Mouse (Mus musculus) adrenal gland, postnatal 14 days (tissue): ENCODE measurements around the gene Ccdc102a. TPM values are rescaled to one million over a fixed set of nuclear protein-coding genes. Genes with fewer than 3 reads are reported as not detected.

Experiments
- DNase-seq: peaks from one replicate; pipeline ENCODE4 v3.0.0; 2021; ENCODE audit warnings: mixed read lengths
- long read RNA-seq, 2 experiments: library from polyadenylated mRNA; stranded (forward); transcript quantifications; one replicate each; pipeline ENCODE4 v2.0.0; 2021
- total RNA-seq: library from RNA; stranded (reverse); gene quantifications from 2 replicates; pipeline ENCODE4 v1.2.3, GENCODE M21; 2021

The Ccdc102a gene
- total RNA-seq: 8.1 and 10.1 TPM in 2 replicates
- long read RNA-seq, experiment 1, transcript Ccdc102a-201 (9 exons, 2,304 nt): major isoform, 7 of 13 reads
- long read RNA-seq, experiment 1, partial matches to known transcripts: 4 of 13 reads
- long read RNA-seq, experiment 1, other reads (novel, unspliced or antisense): 2 of 13 reads
- long read RNA-seq, experiment 2, transcript Ccdc102a-201 (9 exons, 2,304 nt): major isoform, 9 of 11 reads
- long read RNA-seq, experiment 2, partial matches to known transcripts: 2 of 11 reads
- long read RNA-seq, experiment 2, other reads (novel, unspliced or antisense): 0 of 11 reads

DNA sequence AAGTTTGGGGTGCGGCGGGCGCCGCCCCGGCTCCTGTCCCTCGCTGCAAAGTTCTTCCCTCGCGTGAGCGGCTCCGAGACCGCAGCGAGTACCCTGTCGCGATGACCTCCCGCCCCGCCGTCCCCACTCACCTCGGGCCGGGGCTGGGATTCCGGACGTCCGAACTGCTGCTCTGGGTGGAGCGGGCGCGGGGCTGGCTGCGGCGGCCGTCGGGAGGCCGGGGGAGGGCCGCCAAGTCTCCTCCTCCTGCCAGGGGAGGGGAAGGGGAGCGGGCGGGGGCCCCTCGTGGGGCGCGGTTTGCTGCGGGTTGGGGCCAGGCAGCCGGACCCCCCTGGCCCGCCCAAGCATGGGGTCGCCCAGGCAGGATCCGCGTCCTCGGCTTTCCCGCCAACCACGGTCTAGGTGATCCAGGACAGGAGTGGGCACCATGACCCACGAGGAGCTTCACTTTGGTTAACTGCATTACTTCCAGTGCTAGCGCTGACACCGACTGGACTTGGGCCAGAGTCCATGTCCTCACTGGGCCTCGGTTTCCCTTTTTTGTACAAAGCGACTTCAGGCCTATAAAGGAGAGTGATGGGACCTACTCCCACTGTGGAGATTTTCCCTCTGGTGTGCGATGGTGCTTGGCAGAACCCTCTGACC lies at the start of gene Ccdc102a:
TSS of gene Ccdc102a (minus strand) at position 248 of the 645 bp plus-strand sequence.
- DNase-seq: peak; percentile 76

GRCm38 (mm10) chr8:94967554-94967953 lies 49.7 kb upstream of the Ccdc102a start:
- peak; percentile 87 for DNase-seq

DNA sequence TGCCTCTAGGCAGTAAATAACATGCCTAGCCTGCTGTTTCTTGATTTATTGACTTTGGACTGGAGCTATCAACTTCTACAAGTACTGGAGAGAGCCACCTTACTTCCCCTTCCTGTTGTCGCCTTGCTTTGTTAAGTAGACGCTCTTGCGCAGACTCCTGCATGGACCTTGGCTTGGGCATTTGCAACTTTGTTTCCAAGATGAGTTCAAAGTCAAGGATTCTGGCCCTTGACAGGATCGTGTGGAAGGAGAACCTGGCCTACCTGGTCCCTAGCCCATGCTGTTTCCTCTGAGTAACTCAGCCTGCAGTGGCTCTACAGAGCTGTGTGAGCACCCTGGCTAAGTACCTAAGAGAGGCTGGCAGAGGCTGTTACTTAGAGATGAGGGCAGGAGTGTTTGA lies 49.2 kb upstream of the Ccdc102a start:
- DNase-seq: no peak

DNA sequence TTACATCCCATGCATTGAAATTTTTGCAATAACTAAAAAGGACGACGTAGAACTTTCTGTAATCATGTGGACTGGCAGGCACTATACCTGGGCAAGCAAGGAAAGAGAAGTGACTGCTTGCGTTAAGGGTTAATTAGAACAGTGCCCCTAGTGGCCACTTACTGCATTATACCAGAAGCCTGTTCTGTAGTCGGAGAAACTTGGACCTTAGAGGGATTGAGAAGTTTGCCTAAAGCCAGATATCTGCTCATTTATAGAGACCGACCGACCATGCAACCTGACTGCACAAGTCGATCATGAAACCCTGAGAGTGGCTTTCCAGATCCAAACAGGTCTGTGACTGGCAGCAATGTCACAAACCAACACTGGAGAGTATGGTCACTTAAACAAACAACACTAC lies 48.7 kb upstream of the Ccdc102a start:
- peak; percentile 48 for DNase-seq

- DNase-seq: no peak
These were observed 46.9 kb upstream of the Ccdc102a start for GRCm38 (mm10) chr8:94964828-94965227.

GRCm38 (mm10) chr8:94962201-94962600 lies 44.3 kb upstream of the Ccdc102a start:
- DNase-seq: no peak

GRCm38 (mm10) chr8:94956078-94956574 lies 38.2 kb upstream of the Ccdc102a start:
- peak; percentile 1 for DNase-seq

DNA sequence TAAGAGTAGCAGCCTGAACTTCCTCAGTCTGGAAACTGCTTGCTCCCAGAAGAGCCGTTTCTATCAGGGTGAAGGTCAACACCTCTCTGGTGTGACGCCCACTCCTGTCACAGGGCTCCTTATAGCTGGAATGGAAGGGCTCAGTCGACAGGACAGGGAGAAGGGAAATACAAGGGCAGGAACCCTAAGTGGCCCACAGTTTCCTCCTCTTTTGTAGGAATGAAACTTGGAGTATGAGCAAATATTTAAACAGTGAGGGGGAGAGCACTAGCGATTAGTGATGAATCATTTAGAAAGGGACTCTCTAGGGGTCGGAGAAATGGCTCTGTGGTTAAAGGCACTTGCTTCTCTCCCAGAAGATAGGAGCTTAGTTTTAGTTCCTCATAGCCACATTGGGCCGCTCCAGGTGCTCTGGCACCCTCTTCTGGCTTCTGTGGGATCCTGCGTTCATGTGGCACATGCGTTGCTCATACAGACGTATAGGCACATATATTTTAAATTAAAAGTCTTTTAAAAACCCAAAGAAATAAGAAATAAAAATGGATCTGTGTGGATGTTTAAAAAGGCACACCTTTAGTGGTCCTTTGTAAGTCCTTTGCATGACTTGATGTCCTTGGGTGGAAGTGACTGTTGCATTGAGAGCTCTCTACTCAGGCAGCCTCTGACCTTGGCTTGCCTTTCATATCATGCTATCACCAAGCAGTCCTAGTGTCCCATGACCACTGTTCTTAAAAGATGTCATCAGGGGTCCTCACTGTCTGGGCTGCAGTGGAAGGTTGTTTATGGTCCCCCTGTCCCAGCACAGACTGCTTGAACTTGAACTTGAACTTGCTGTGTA lies 37.2 kb upstream of the Ccdc102a start:
- DNase-seq: peak; percentile 33

DNA sequence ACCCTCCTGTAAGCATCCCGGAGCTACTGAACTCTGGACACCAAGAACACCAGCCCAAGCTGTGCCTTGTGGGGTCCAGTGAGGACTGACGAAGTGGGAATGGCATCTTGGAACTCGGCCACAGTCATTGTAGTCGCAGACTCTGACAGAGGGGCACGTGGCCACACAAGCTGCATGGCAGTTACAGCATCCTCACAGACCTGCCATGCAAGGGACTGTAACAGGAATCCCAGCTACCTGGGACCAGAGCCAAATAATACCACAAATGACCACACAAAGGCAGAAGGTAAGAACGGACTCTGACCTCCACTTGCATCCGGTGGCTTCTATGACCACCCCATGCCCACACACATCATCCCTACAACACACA lies 36.5 kb upstream of the Ccdc102a start:
- DNase-seq: no peak

- DNase-seq: no peak
These were observed 35.9 kb upstream of the Ccdc102a start for GRCm38 (mm10) chr8:94953624-94954367.

DNA sequence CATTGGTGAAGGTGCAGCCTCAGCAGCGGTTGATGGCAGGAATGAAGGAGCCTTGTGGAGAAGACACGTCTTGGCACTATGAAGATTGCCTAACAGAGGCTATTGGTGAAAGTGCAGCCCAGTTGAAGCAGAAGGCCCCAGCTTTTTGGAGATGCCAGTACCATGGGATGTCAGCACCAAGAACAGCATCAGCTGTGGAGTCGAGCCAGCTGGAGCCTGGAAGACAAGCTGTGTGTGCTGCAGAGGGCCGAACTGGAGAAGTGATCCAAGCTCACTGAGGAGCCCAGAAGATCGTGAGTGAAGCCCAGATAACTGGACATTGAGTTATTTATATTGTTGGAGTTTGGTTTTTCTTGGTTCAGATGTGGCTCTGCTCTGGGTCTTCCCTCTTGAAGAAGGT lies 34.2 kb upstream of the Ccdc102a start:
- DNase-seq: no peak

DNA sequence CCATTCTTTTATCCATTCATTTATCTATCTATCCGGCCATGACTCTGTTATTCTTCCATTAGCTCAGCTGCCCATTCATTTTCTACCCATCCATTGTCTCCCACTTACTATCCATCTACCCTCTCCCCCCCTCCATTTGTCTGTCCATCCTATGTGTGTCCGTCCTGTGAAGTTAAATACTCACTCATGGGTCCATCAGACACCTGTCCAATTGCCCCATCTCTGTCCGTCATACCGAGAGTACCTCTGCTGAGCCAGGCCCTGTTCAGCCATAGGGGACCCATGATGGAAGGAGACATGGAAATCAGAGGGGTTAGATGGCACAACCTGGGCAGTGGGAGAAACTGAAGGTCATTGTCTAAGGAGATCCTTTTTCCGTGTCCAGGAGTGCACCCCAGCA lies 32.6 kb upstream of the Ccdc102a start:
- DNase-seq: no peak

GRCm38 (mm10) chr8:94950046-94950445 lies 32.1 kb upstream of the Ccdc102a start:
- DNase-seq: peak; percentile 85

DNA sequence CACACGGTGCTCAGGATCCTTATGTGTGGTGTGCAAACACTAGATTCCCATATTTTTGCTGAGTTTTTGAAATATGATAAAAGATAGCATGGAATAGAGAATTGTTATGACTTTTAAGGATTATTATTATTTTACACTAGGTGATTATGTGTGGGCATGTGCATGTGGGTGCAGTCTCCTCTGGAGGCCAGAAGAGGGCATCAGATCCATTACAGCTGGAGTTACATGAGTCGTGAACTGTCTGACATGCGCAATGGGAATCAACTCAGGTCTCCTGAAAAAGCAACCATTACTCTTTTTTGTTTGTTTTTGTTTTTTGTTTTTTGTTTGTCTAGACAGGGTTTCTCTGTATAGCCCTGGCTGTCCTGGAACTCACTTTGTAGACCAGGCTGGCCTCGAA lies 31.1 kb upstream of the Ccdc102a start:
- DNase-seq: no peak

GRCm38 (mm10) chr8:94948421-94948820 lies 30.5 kb upstream of the Ccdc102a start:
- DNase-seq: no peak

DNA sequence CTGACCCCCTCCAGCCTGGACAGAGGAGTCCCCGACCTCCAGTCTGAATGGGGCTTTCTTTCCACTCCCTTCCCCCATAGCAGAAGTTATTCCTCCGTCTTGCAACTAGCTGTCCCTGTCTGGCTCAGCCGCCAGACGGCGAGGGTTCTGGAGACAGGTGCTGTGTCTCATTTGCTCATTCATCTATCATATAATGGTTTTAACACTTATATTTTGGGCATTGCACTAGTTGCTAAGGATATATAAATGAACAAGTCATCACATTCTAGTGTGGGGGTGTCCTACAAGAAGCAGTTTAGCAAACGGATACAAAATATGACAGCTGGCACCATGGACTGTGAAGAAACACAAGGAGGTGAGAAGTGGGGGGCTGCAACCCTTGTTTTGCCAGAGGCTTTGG lies 27.3 kb upstream of the Ccdc102a start:
- DNase-seq: no peak

DNA sequence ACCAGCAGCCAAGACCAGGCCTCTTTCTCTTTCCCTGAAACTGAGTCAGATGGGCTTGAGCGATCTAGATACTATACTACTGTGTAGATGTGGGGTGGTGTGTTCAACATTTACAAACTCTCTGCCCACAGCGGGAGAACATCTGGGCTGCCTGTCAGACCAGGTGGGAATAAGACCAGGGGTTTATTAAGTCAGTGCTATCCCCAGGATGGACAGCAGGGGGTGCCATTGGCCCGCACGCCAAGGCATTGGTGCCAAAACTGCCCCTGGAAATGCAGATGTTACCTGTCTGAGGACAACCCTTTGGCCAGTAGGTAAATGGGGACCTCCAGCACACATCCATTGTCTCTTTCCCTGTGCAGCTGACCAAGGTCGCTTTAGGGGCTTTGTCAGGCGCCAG lies 24.7 kb upstream of the Ccdc102a start:
- DNase-seq: peak; percentile 71

DNA sequence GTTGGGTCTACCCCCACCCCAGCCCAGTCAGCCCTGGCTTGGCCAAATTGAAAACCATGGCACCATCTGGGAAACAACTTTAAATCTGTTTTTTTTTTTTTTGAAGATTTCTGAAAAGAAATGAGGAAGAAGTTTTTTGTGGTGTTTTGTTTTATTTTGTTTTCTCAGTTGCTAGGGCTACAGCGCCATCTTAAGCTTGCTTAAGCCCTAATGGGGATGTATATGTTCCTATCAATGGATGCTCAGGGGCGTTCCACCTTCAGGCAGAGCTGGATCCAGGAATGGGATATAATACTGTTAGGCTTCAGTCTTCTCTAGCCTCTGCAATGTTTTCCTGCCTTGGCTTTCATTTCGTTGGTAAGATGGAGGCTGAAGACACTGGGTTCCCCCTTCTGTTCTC lies 17.3 kb upstream of the Ccdc102a start:
- DNase-seq: no peak

GRCm38 (mm10) chr8:94933918-94934317 lies 16.0 kb upstream of the Ccdc102a start:
- no peak for DNase-seq

GRCm38 (mm10) chr8:94928227-94928626 lies 10.3 kb upstream of the Ccdc102a start:
- no peak for DNase-seq

GRCm38 (mm10) chr8:94923405-94923804 lies 5.5 kb upstream of the Ccdc102a start, which contains the start of gene Adgrg5:
Gene Adgrg5, plus strand, starts transcription at chr8:94923694.
- DNase-seq: no peak

DNA sequence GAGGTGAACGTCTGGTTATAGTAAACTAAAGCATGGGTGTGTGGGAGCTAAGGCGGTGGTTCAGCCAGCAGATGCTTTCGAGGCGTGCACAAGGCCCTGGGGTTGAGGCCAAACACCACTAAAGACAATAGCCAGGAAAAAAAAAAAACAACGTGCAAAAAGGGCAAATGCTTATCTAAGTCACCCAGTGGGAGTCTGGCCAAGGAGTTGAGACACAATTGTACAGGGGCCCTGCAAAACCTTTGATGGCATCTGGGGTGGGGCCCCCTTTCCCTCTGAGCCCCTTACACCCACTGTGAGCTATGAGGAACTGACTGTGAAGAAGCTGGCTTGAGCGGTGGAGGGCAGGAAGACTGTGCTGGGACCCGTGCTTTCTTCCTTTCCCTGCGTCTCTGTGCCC lies 4.7 kb upstream of the Ccdc102a start:
- DNase-seq: no peak
